Mouse (Mus musculus) urinary bladder, adult 2 months (tissue): Measurements from ENCODE around the gene Stambp. TPM values are rescaled to one million over a fixed set of nuclear protein-coding genes. Genes with fewer than 3 reads are reported as not detected.
"Not testable (repeated sequence)": the region's sequence is repeated elsewhere in the genome, so short reads cannot be mapped to it uniquely, and the experiment has no call there.

Experiments
- DNase-seq: peaks from one replicate; pipeline ENCODE4 v3.0.0; 2022; ENCODE audit warnings: low spot score
- polyA plus RNA-seq: library from polyadenylated mRNA; depleted of rRNA; stranded (reverse); fragments of >200 nt; gene quantifications from 2 replicates; pipeline ENCODE4 v1.2.3, GENCODE M21; 2012; rRNA removed

Stambp gene
- 27.6 and 28.4 TPM in 2 replicates for polyA plus RNA-seq

DNA sequence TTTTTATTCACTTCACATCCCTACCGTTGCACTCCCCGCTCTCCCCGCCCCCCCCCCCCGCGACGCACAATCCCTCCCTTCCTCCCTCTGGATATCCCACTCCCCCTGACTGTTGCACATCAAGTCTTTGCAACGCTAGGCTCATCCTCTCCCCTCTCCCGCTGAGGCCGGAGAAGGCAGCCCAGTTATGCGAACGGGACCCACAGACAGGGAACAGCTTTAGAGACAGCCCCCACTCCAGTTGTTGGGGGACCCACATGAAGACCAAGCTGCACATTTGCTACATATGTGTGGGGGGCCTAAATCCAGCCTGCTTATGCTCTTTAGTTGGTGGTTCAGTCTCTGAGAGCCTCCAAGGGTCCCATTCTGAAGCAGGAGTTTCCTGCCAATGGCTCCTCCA is at the start of gene Stambp:
TSS of gene Stambp (minus strand) at position 59 of the 400 bp plus-strand sequence.
- DNase-seq, result no peak

DNA sequence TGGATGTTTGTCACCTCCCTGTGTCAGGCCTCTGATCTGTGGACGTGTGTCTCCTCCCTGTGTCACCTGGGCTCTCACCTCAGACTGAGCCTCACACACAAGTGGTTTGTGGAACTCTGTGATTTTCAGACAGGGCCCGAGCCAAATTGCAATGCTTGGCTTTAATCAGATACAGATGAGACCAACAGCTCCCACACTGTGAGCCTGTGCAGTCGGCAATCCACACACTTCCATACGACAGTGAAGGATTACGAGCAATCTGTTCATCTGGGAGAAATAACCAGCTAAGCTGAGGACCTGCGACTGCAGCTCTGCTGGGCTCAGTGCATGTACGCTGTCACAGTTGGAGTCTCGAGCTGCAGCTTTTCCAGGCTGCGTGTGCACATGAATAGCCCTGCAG is 47.4 kb upstream of the Stambp start:
- DNase-seq, result no peak

DNA sequence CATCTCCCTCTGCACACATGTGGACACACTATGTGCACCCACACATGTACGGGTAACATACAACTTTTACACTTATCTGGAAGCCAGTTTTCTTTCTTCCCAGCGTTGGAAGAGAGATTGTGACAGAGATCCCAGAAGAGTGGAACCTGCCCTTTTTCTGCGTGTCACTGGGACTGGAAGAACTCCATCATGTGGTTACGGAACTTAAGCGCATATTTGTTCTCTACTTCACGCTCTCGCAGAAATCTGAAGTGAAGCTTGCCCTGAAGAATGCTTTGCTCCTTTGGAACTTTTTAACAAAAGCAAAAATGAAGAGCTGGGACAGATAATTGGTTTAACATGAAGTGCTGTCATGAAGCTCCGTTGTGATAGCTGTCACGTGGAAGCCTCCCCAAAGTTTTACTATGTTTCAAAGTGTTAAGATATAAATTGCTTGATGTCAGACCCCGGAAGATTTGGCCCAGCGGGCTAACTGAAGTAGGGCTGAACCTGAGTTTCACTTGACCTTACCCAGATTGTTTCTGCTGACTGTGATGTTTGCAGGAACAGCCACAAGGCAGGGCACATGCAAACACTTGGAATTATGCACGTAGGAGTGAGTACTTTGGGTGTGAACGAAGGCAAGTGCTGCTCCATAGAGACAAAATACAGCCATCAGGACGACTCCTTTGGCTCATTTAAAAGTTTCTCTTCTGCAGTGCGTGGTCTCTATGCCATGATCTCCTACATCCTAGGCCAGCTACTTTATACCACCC is 45.2 kb upstream of the Stambp start:
- DNase-seq, result no peak

DNA sequence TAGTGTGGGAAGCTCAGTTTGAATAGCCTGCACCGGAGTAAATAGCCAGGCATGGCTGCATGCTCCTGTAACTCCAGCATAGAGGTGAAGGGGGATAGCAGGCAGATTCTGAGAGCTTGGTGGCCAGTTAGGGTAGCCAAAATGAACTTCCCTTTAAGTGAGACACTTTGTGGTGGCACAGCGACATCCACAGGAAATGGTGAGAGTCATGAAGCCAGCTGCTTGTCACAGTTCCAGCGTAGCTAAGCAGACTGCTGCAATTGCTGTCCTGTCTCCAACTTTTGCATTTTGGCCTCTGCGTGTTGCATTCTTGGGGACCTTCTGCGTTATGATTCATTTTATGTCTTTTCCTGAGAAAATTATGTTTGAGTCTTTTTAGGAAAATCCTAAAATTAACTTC is 44.0 kb upstream of the Stambp start:
- DNase-seq, result no peak

DNA sequence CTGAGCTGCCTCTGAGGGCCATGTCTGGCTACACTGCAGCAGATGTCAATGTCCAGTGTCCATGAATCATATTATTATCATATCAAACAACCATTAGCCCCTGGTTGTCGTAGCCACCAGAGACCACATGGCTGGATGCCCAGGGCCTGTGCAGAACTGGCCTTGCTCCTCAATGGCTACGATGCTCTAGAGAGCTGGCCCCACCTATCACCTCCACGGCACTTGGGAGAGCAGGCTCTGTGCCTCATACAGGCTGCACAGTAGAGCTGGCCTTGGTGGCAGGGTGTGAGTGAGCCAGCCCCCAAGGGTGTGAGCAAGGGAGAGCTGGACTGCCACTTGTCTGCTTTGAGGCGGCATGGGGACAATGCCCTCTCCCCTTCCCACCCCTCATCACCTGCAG is 41.9 kb upstream of the Stambp start:
- DNase-seq, result no peak

DNA sequence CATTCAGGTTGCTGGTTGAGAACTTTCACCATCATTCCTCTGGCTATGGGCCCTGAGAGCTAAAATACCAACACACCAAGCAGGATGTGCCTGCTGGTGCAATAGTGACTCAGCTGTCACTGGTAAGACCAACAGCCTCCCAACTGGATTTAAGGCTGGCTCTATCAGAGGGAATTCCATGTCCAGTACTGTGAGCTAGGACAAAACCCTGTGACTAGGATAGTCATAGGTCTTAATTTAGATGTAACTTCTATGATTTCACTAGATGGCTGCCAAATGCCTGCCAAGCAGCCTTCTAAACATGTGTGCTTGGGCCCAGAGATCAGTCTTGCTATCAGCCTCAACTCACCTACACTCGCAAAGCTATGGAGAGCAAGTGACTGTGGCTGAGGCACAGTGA is 40.4 kb upstream of the Stambp start:
- no peak for DNase-seq

DNA sequence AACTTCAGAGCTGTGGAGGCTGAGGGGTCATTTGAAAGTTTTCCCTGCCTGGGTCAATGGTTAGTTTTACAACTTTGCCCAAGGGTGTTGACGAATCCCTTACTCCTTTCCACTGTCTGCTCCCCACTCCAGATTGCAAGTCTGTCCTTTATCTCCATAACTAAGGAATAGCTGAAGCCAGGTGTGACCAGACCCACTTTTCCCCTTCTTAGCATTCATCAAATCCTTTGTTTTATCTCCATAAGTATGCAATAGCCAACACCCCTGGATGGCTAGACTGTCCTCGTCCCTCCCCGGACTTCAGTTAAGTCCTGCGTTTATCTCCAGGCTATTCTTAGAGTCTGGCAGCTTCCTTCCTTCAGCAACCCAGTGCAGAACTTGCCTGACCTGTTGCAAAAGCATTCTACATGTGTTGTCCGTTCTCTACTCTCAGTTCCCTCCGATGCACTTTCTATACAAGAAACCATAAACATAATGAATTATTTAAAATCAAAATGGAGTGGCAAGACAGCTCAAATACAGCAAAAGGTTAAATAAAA is 27.2 kb upstream of the Stambp start:
- DNase-seq, result no peak

DNA sequence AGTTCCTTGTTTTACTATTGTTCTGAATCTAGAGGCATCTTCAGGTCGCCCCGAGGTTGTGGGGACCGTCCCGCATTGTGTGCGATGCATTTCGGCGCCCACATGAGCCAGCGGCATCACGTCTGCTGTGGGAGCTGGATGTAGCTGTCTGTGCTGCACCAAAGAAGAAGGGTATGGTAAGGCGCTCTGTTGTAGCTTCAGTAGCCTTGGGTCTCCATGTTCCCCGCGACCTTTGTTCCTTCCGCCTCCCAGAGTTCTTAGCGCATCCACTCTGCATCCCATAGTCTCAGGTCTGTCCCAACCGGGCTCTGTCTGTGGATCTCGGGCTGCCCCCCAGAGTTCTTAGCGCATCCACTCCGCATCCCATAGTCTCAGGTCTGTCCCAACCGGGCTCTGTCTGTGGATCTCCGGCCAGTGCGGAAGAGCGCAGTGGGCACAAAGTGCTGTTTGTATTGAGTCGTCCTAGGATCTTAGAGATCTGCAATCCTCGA is 26.6 kb upstream of the Stambp start:
- DNase-seq, result no peak

DNA sequence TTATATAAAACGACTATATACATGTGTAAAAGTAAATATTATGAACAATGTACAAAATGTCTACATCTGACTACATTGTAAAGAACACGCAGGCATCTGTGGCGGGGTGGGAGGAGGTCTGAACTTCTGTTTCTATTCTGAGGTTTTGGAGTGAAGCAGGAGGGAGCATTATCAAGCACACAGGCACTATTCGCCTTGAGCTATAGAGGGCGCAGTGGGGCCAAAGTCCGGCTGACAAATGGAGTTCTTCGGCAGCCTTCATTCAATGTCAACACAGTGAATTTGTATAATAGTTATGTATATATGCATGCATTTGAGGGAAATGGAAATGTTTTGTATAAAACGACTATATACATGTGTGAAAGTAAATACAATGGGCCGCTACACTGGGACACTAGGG is 26.1 kb upstream of the Stambp start:
- DNase-seq, result no peak

DNA sequence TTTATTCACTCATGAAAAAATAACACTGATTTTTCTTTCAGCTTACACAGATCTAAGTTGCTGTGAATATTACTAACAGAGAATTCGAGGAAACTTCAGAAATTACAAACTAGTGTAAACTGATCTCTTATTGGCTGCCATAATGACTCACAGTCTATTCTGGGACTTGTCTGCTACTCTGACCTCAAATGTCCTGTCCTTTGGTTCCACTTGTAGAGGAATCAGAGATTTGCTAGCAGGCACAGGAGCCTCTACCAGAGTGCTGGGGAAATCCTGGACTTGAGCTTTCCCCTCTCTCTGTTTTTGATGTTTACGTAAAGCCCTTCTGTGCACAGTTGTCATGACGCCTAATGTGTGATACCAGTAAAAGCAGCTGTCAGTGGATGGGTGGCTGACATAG is 25.5 kb upstream of the Stambp start:
- no peak for DNase-seq

DNA sequence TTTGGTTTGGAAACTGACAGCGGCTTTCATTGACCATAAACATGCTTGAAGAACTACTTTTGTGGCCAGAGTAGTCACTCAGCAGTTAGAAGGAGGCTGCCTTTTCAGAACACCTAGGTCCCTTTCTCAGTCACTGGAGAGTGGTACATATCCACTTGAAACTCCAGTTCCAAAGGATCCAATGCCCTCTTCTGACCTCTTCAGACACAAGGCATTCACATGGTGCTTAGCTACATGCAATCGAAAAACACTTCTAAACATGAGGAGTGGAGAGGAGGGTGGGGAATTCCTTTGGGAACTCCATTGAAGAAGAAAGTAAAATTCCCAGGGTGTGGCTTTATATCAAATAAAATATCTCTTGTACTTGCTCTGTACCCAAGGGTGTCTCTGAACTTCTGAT is 22.5 kb upstream of the Stambp start:
- no peak for DNase-seq

DNA sequence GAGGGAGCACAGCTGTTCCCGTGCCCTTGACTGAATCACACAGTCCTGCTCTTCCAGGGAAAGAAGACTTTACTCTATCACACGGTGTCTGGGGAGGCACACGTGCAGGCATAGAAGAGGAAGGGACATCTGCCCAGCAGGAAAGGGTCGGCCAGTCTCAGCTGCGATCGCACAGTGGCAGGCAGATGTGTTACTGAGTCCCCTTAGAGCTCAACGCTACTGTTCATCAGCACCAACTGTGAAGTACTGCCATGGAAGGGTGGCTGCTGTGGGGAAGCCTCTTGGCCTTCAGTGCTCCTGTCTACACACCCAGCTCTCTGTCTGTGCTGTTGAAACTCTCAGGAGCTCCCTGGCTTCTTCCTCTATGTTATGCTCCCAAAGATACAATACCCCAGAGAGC is 21.4 kb upstream of the Stambp start:
- DNase-seq, result no peak

DNA sequence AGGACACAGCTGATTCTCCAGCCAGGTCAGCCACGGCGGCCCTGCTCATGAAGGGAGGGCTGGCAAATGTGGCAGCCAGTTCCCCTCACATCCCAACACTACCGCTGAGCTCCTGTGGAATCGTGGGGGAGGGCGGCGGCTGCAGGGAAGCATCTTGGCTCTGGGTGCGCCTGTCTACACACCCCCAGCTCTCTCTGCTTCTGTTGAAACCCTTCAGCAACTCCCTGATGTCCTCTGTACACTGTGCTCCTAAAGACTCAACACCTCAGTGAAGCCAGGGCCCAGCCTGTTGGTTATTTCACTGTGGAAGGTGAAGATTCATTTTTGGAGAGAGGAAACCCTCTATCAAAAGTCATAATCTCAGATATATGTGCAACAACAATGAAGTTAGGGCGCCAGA is 19.5 kb upstream of the Stambp start:
- no peak for DNase-seq

DNA sequence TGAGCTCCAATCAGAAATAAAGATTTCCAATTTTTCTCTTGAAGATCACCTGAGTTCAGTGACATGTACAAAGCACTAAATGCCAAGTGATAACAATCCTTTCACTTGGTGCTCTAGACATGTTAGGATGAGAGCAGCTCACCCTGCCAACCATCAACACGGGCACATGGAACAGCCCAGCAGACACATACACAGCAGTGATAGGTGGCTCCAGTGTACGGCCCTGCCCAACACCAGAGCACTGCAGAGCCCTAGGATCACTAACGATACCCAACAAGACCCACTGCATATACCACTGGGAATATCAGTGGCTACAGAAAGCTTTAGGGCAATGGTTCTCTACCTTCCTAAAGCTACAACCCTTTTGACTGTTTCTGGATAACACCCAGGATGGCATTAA is 17.8 kb upstream of the Stambp start:
- DNase-seq, result no peak

DNA sequence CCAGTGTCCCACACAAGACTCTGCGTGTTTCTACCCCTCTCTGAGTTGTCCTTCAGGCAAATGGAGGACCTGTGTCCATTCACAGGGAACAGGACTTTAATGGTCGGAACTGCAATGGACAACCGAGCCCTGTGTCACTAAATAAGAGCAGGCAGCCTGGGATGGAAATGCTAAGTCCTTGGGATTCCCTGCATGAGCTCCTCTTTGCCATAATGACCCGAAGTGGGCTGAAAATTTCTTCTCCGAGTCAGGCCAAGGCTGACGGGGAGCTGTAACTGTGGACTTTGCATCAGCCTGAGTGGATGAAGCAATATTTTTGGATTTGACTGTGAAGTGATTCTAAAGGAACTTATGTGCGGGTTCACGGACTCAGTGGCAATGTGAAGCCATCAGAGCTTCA is 14.7 kb upstream of the Stambp start:
- DNase-seq, result not testable (repeated sequence)

DNA sequence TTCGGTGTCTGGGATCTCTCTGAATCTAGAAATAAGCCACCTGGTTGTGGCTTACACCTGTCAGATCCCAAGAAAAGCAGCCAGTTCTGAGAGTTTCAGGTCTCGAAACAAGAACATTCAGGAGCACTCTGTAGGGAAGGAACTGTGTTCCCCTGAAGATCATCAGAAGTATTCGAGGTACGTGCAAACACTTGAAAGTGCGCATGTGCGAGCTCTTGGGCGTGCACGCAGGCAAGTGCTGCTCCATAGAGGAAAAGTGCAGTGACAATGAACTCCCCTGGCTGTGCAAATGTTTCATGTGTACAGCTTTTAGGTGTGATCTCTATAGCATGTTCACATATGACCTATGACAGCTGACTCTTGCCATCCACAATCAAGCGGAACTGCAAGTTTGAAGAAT is 12.8 kb upstream of the Stambp start:
- DNase-seq, result not testable (repeated sequence)

DNA sequence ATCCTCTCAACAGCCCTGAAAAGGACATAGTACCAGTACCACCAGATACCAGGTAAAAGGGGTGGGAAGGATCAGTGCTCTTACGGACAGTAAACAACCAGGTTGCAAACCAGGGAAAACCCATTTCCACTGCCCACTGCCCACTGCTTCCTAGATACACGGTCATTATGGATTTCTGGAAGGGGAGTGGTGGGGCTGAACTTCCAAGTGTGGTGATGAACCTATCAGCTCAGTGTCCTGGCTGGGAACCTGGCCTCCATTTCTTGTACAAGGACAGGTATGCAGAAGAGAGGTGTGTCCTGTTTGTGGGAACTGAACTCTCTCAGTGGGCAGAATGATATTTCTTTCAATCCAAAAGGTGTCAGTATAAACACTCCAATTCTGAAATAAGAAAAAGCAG is 11.1 kb upstream of the Stambp start:
- DNase-seq, result no peak

DNA sequence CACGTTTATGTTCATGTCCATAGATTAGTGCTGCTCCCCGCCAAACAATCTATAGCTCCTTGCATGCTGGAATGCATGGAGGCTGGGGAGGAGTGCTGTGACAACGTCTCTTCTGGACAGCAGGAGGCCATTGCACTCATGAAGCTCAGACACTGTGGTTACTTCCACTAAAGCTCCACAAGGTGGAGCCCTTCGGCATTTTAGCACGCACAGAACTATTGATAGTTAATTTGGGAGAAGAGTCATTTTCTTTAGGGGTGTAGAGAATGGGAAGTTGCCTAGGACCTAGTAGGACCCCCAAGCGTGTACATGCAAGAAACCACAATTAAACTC is 10.4 kb upstream of the Stambp start:
- DNase-seq, result no peak

DNA sequence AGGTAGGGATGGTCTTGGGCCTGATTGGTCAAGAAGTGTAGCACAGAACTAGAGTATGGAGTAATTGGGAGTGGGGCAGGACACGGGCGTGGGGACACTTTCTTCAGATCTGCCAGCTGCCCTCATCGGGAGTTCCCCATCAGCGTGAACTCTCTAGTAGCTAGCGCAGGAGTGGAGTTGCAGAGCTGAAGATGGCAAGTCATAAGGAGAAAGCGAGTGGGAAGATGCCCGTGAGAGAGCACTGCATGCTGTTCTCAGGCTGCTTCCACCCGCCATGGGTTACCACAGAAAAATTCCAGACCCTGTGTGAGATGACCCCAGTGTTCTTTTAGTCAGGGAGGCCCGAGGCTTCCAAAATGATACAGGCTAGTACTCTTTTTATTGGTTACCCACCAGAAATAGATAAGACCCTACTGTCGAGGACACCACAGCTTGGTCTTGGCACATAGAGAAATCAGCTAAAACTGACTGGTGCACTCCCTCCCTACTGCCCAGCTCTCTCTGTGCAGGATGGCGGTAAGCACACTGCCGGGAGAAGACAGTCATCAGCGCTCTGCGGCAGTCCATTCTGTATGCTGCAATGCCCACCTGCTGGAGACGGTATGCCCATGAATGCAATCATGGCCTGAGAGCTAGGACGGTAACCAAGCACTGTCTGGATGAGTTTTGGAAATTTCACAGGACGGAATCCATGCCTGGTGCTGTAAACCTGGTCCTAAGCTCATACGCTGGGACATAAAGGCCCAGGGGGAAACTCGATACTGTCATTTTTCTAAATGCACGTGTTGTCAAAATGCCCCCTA is 9.8 kb upstream of the Stambp start:
- no peak for DNase-seq

DNA sequence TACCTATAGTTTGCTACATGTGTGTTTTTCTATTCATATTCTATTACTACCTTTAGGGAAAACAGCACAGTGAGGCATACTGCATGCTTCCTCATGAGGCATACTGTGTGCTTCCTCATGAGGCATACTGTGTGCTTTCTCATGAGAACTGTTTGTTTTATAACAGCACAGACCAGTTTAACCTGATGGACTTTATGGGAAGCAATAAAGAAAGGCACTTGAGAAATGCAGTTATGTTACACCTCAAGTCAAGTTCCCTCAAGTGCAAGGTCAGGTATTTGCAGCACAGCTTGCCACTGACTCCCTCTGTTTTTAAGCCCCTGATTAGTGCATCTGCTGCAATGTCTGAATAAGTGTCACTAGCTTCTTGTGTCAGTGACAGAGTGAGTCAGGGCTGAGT is 5.0 kb upstream of the Stambp start:
- DNase-seq, result no peak

DNA sequence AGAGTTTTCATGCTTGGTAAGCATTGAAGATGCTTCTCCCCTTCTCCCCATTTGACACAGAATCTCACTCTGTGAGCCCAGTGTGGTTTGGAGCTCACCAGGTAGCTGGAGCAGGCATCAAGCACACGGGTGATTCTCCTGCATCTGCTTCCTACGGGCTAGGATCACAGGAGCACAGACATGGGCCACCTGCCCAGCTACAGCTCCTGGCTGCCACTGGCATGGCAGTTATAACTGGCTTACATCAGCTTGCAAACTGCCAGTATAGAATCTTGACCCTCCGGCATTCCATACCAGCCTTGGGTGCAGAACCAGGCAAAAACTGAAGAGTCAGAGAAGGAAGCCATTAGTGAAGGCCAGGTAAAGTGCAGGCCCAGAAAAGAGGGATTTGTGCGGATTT is 3.1 kb upstream of the Stambp start:
- DNase-seq, result no peak

DNA sequence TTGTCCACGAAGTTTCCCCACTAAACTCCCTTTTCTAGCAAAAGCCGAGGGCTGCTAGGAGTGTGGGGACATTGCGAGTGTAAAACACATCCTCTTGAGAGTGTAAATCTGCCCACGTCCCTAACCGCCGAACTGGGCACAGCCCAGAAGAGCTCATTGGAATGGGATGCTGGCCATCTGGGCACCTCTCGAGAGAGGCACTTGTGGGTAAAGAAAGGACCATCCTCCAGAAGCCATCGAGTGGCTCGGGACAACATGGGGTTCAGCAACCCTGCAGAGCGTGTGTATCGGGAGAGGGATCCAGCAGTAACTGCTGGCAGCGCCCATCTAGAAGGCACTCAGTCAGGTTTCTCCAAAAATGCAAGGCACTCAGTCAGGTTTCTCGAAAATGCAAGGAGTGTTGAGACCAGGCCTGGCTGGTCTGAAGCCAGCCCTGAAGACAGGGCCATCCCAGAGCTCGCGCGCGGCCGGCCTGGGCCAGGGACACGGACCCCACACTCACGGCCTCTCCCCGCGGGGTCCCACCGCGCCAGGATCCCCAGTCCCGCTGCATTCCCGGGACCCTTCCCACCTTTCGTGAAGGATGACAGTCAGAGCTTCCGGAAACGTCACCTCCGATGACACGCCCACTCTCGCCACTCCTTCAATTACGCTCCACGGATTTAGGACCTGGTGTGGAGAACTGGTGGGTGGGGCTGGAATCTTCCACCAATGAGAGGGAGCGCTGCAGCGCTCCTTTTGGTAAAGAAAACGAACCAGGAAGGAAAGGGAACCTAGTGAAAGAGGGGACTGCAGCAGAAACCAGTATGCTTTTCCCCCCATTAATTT is 475 bp downstream of the Stambp start:
- DNase-seq, result peak; percentile 64
